Mouse (Mus musculus): ENCODE measurements at regions not wholly inside any gene's neighbourhood (a gene's known extent, or its start where the extent isn't known, plus 50 kb on each side); places are given as distances from the start of the nearest gene placed in this dataset.
A peak's percentile ranks its signal among the peaks of the same experiment; 100 is the strongest.

DNA sequence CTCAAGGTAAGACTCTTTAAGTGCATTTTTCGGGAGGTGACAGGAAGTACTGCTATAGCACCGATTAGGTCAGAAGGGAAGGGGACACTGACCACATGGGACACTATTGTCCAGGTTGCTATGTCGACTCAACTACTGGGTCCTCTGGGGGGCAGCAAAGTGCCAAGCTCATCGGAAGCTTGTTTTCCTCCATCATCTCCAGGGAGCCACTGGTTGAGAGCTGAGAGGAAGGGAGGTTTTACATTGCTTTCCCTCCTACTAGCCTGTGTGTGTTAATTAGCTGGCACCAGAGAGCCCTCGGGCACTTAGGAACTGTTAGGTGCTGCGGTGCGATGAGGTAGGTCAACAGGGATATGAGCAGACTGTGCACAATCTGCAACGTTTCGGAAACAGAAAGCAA lies 129.2 kb upstream of the Slc24a2 start:
- TF ChIP-seq EP300 (IDR thresholded peaks at IDR 0.05; ENCODE audit: low read length) (no peak), POLR2A (IDR thresholded peaks at IDR 0.05; ENCODE audit: low read depth, low read length) (no peak), HCFC1 (IDR thresholded peaks at IDR 0.05; ENCODE audit: low read depth, low read length) (no peak), CTCF (conservative IDR thresholded peaks at IDR 0.05 in 1 of 2, IDR thresholded peaks at IDR 0.05 in 1 of 2; ENCODE audit: low read depth in 2 of 2, low read length in 2 of 2) (peak in 1 of 2 experiments; percentile 71; a peak in 2 of 4 replicates), MXI1 (IDR thresholded peaks at IDR 0.05; ENCODE audit: low read depth, low read length) (no peak), CHD2 (IDR thresholded peaks at IDR 0.05; ENCODE audit: low read length) (no peak), USF2 (conservative IDR thresholded peaks at IDR 0.05; ENCODE audit: low read depth, low read length) (no peak), MAZ (IDR thresholded peaks at IDR 0.05; ENCODE audit: low read depth, low read length) (no peak)
